Mouse (Mus musculus): ENCODE results near the gene Ttll1. TPM values are rescaled to one million over a fixed set of nuclear protein-coding genes. Genes with fewer than 3 reads are reported as not detected.
"Not testable (repeated sequence)": the region's sequence is repeated elsewhere in the genome, so short reads cannot be mapped to it uniquely, and the experiment has no call there.

Gene Ttll1
- polyA plus RNA-seq, 1 experiment, result 25.2 TPM

DNA sequence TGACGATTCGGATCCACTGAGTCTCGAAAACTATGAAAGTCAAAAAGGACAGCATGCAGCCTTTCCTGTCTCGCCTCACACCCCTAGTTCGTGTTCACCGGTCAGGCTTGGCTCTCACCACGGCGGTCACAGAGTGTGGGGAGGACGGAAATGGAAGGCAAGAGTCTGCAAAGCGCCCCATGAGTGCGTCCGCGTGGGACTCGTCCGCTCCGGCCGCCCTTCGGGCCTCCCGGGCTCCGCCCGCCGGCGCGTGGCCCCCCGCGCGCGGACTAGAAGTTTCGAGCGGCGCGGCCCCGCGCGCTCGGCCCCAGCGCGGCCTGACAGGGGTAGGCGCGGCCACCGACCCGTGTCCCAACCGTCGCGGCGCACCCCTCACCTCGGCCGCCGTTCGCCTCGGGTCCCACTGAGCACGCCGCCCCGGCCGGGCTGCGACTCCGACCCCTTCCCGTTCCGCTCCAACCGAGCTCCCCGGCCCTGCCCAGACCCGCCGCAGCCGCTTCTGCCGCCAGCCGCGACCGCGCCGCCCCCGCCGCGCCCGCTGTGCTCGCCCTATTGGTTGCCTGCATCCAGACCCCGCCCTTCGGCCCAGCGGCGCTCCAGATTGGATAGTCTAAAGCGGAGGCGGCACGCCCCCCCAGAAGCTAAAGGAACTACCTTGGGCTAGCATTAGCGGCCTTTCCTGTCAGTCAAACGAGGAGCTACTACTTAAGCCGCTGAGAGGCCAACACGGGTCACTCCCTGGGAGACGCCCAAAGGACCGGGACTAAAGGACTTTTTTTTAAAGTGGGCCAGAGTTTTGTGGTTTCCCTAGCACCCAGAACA, 46.4 kb downstream of the Ttll1 start, which contains the start of gene Pacsin2:
Gene Pacsin2 (minus strand): TSS at position 524 of the 822 bp plus-strand sequence.
- H3K4me3 ChIP-seq (ENCODE audit: control insufficient read depth, low read depth, low read length), result peak within 1 kb of the TSS; percentile 92
- peaks cover 8% of the 10 kb centered on the region for H3K4me1 ChIP-seq (ENCODE audit: control insufficient read depth, insufficient read depth, low read length)
- H3K36me3 ChIP-seq (ENCODE audit: control insufficient read depth, insufficient read depth, low read length), result no peaks in the 10 kb centered on the region; the same call in 1 of the 2 replicates
- H3K27me3 ChIP-seq (ENCODE audit: control insufficient read depth, insufficient read depth, low read length), result no peaks in the 10 kb centered on the region
- peak within 1 kb of the TSS; percentile 89 for H3K27ac ChIP-seq (ENCODE audit: control insufficient read depth, insufficient read depth, low read depth, low read length)
- TF ChIP-seq POLR2A (IDR thresholded peaks at IDR 0.05; ENCODE audit: control insufficient read depth, low read depth, low read length) (peak; percentile 61), CTCF (IDR thresholded peaks at IDR 0.05; ENCODE audit: control insufficient read depth, insufficient read depth, insufficient replicate concordance, low read depth, low read length) (no peak)

DNA sequence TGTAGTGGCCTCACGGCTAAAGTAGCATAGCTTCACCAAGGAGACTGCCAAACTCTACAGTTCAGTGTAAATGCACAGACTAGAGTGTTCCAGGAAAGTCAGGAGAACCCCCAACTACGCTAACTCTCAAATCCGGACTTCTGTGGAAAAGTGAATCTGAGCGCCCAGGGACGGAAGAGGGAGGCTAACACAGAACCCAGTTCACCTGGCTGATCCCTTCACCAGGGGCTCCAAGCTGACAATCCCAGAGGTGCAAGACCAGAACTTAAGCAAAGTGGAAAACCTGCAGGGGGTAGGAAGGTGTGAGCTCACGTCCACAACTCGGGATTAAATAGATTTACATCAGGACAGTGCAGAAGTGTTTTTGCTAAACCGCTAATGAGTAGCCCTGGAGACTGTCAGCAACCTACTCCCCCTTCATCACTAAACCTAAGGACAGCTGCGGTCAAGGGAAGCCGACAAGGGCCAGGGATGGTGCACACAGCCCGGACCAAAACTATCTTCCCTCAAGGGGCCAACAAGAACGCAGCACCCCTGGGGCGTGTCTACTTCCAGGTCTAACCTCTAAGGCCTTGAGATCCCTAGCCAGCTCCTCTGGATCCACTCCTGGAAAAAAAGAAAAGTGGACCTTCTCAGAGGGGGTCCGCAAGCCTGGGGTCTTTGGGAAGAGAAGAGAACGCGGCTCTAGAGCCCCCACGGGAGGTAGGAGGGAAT, 47.2 kb downstream of the Ttll1 start:
- H3K27ac ChIP-seq (ENCODE audit: control insufficient read depth, insufficient read depth, low read depth, low read length), result peak overlapping the region; percentile 89
- H3K4me1 ChIP-seq (ENCODE audit: control insufficient read depth, insufficient read depth, low read length), result peaks cover 8% of the 10 kb centered on the region
- no peaks in the 10 kb centered on the region; the same call in 1 of the 2 replicates for H3K36me3 ChIP-seq (ENCODE audit: control insufficient read depth, insufficient read depth, low read length)
- no peaks in the 10 kb centered on the region for H3K27me3 ChIP-seq (ENCODE audit: control insufficient read depth, insufficient read depth, low read length)
- H3K4me3 ChIP-seq (ENCODE audit: control insufficient read depth, low read depth, low read length), result peak overlapping the region; percentile 92
- no peak for TF ChIP-seq CTCF (IDR thresholded peaks at IDR 0.05; ENCODE audit: control insufficient read depth, insufficient read depth, insufficient replicate concordance, low read depth, low read length)
- TF ChIP-seq POLR2A (IDR thresholded peaks at IDR 0.05; ENCODE audit: control insufficient read depth, low read depth, low read length), result no peak

DNA sequence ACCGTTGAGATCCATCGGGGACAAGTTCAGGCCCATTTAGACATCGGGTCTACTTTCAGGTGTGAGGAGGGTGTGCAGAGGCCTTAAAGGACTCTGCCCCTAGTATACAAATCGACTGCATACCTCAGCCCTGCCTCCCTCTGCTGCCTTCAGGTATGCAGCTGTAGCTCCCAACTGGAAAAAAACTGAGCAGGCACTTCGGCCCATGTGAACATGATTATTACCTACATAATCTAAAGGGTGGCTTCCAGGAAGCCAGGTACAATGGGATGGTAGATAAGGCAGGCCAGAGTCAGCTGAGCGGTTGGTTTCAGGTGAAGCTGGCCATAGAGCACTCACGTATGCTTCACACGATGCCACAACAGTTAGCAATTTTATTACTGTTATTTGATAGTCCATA, 48.3 kb downstream of the Ttll1 start:
- H3K36me3 ChIP-seq (ENCODE audit: control insufficient read depth, insufficient read depth, low read length); H3K4me3 ChIP-seq (ENCODE audit: control insufficient read depth, low read depth, low read length); H3K27me3 ChIP-seq (ENCODE audit: control insufficient read depth, insufficient read depth, low read length); H3K27ac ChIP-seq (ENCODE audit: control insufficient read depth, insufficient read depth, low read depth, low read length); H3K4me1 ChIP-seq (ENCODE audit: control insufficient read depth, insufficient read depth, low read length): not testable (repeated sequence)

GRCm38 (mm10) chr15:83460891-83461290, 49.8 kb downstream of the Ttll1 start:
- H3K27ac ChIP-seq (ENCODE audit: control insufficient read depth, insufficient read depth, low read depth, low read length), result no peak overlapping the region
- no peaks in the 10 kb centered on the region for H3K36me3 ChIP-seq (ENCODE audit: control insufficient read depth, insufficient read depth, low read length)
- peaks cover 8% of the 10 kb centered on the region for H3K4me1 ChIP-seq (ENCODE audit: control insufficient read depth, insufficient read depth, low read length)
- H3K4me3 ChIP-seq (ENCODE audit: control insufficient read depth, low read depth, low read length), result no peak overlapping the region
- no peaks in the 10 kb centered on the region for H3K27me3 ChIP-seq (ENCODE audit: control insufficient read depth, insufficient read depth, low read length)
- no peak for TF ChIP-seq CTCF (IDR thresholded peaks at IDR 0.05; ENCODE audit: control insufficient read depth, insufficient read depth, insufficient replicate concordance, low read depth, low read length)
- no peak for TF ChIP-seq POLR2A (IDR thresholded peaks at IDR 0.05; ENCODE audit: control insufficient read depth, low read depth, low read length)

DNA sequence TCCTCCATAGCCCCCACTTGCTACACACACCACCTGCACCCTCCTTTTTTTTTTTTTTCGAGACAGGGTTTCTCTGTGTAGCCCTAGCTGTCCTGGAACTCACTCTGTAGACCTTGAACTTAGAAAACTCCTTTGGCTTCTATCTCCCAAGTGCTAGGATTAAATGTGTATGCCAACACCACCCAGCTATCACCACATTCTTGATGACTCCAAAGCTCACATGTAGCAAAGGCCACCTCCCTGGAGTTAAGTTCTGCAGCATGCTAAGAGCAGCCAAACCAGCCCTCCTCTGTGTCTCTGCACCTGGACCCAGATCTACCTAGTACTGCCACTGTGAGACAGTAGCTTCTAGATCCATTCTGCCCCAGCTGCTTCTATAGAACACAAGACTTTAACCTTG, 53.2 kb downstream of the Ttll1 start:
- Histone ChIP-seq H3K4me3 (ENCODE audit: control insufficient read depth, low read depth, low read length) (no peak overlapping the region), H3K36me3 (ENCODE audit: control insufficient read depth, insufficient read depth, low read length) (no peaks in the 10 kb centered on the region), H3K4me1 (ENCODE audit: control insufficient read depth, insufficient read depth, low read length) (peaks cover 5% of the 10 kb centered on the region), H3K27me3 (ENCODE audit: control insufficient read depth, insufficient read depth, low read length) (no peaks in the 10 kb centered on the region), H3K27ac (ENCODE audit: control insufficient read depth, insufficient read depth, low read depth, low read length) (no peak overlapping the region)
- no peak for TF ChIP-seq POLR2A (IDR thresholded peaks at IDR 0.05; ENCODE audit: control insufficient read depth, low read depth, low read length)
- no peak for TF ChIP-seq CTCF (IDR thresholded peaks at IDR 0.05; ENCODE audit: control insufficient read depth, insufficient read depth, insufficient replicate concordance, low read depth, low read length)

- Histone ChIP-seq H3K4me1 (ENCODE audit: control insufficient read depth, insufficient read depth, low read length) (peaks cover 7% of the 10 kb centered on the region), H3K27ac (ENCODE audit: control insufficient read depth, insufficient read depth, low read depth, low read length) (no peak overlapping the region), H3K27me3 (ENCODE audit: control insufficient read depth, insufficient read depth, low read length) (no peaks in the 10 kb centered on the region), H3K4me3 (ENCODE audit: control insufficient read depth, low read depth, low read length) (no peak overlapping the region), H3K36me3 (ENCODE audit: control insufficient read depth, insufficient read depth, low read length) (no peaks in the 10 kb centered on the region)
- TF ChIP-seq CTCF (IDR thresholded peaks at IDR 0.05; ENCODE audit: control insufficient read depth, insufficient read depth, insufficient replicate concordance, low read depth, low read length), result no peak
- no peak for TF ChIP-seq POLR2A (IDR thresholded peaks at IDR 0.05; ENCODE audit: control insufficient read depth, low read depth, low read length)
Measured at GRCm38 (mm10) chr15:83455637-83456036, 55.1 kb downstream of the Ttll1 start.

DNA sequence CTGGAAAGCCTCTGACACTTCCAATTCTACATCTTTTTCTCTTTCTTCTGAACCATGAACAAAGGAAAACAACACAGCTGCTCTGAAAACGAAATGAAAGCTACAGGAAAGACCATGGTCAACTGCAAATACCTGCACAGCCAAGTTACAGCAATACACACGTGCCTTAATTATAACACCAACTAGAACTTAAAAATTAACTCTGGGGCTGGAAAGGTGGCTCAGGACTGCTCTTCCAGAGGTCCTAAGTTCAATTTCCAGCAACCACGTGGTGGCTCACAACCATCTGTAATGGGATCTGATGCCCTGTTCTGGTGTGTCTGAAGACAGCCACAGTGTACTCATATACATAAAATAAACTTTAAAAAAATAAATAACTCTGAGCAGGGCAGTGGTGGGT, 55.7 kb downstream of the Ttll1 start:
- Histone ChIP-seq H3K4me3 (ENCODE audit: control insufficient read depth, low read depth, low read length) (no peak overlapping the region), H3K36me3 (ENCODE audit: control insufficient read depth, insufficient read depth, low read length) (no peaks in the 10 kb centered on the region), H3K27me3 (ENCODE audit: control insufficient read depth, insufficient read depth, low read length) (no peaks in the 10 kb centered on the region), H3K27ac (ENCODE audit: control insufficient read depth, insufficient read depth, low read depth, low read length) (no peak overlapping the region), H3K4me1 (ENCODE audit: control insufficient read depth, insufficient read depth, low read length) (peaks cover 7% of the 10 kb centered on the region)
- TF ChIP-seq POLR2A (IDR thresholded peaks at IDR 0.05; ENCODE audit: control insufficient read depth, low read depth, low read length) (no peak), CTCF (IDR thresholded peaks at IDR 0.05; ENCODE audit: control insufficient read depth, insufficient read depth, insufficient replicate concordance, low read depth, low read length) (no peak)
